Mouse (Mus musculus) cortical plate, adult 2 months (tissue): ENCODE results near the gene Slc28a1.

Source experiments
- CTCF ChIP-seq: fragments of 200-500 bp; IDR thresholded peaks from 2 replicates; pipeline ENCODE4 v1.5.1; 2011; ENCODE audit warnings: mild to moderate bottlenecking, control low read depth, low read length; ENCODE audit not compliant: insufficient read depth; ENCODE audit errors: extremely low read depth
- POLR2A ChIP-seq: fragments of 200-500 bp; IDR thresholded peaks from 2 replicates; pipeline ENCODE4 v1.6.1; 2011; ENCODE audit warnings: mild to moderate bottlenecking, low read length, control low read depth; ENCODE audit not compliant: insufficient read depth; ENCODE audit errors: extremely low read depth

- TF ChIP-seq CTCF: no peak
- no peak for TF ChIP-seq POLR2A
These were observed 47.9 kb upstream of the Slc28a1 start for GRCm38 (mm10) chr7:81066714-81067113.
